Mouse (Mus musculus): ENCODE results near the gene Trappc10. TPM values are rescaled to one million over a fixed set of nuclear protein-coding genes. Genes with fewer than 3 reads are reported as not detected.

The Trappc10 gene
- polyA plus RNA-seq (2017; shearing (Covaris generic)) = 35.3 TPM

GRCm38 (mm10) chr10:78244438-78245224 is at the start of gene Trappc10:
Gene Trappc10 (minus strand): TSS chr10:78244641.

GRCm38 (mm10) chr10:78184531-78185380 is 59.7 kb downstream of the Trappc10 start, which contains the start of gene Pwp2:
Gene Pwp2 (minus strand): TSS chr10:78185149.

GRCm38 (mm10) chr10:78169281-78170042 is 75.0 kb downstream of the Trappc10 start, which contains the start of gene D10Jhu81e:
Gene D10Jhu81e (minus strand): TSS chr10:78169782.

Other genes with a start within 250 kb of the Trappc10 start
- 110 TPM for gene Pfkl, start 234.6 kb downstream of the Trappc10 start, polyA plus RNA-seq (2017; shearing (Covaris generic))
- gene Dnmt3l, start 202.7 kb downstream of the Trappc10 start, polyA plus RNA-seq (2017; shearing (Covaris generic)) = not detected
- 0.39 TPM for gene Aire, start 201.0 kb downstream of the Trappc10 start, polyA plus RNA-seq (2017; shearing (Covaris generic))
- gene Icosl, start 175.3 kb downstream of the Trappc10 start, polyA plus RNA-seq (2017; shearing (Covaris generic)) = 14.9 TPM
- 37.2 TPM for gene D10Jhu81e, start 74.9 kb downstream of the Trappc10 start, polyA plus RNA-seq (2017; shearing (Covaris generic))
- gene Pwp2, start 59.5 kb downstream of the Trappc10 start, polyA plus RNA-seq (2017; shearing (Covaris generic)) = 24.8 TPM
- 129 TPM for gene Agpat3, start 107.8 kb upstream of the Trappc10 start, polyA plus RNA-seq (2017; shearing (Covaris generic))
- 242 TPM for gene Rrp1, start 168.4 kb upstream of the Trappc10 start, polyA plus RNA-seq (2017; shearing (Covaris generic))
- 73.0 TPM for gene Cstb, start 181.0 kb upstream of the Trappc10 start, polyA plus RNA-seq (2017; shearing (Covaris generic))
- 11.5 TPM for gene Pdxk, start 220.3 kb upstream of the Trappc10 start, polyA plus RNA-seq (2017; shearing (Covaris generic))